Mouse (Mus musculus) lung, postnatal 0 days (tissue): Measurements from ENCODE around the gene Gclm. TPM values are rescaled to one million over a fixed set of nuclear protein-coding genes. Genes with fewer than 3 reads are reported as not detected.
"Not testable (repeated sequence)": the region's sequence is repeated elsewhere in the genome, so short reads cannot be mapped to it uniquely, and the experiment has no call there.

Experiments
- ATAC-seq: fragments of 200-750 bp; cut with Nextera tagmentation; 2 replicates; pipeline ENCODE4 v1.8.0; 2017; ENCODE audit warnings: moderate library complexity
- DNase-seq: peaks from one replicate; pipeline ENCODE4 v3.0.0-alpha.2; 2016; ENCODE audit warnings: low spot score
- H3K27ac ChIP-seq: fragments of 300-500 bp; sonication (generic); 2 replicates; pipeline ENCODE4 v1.5.1; 2014; ENCODE audit warnings: antibody characterized with exemption, mild to moderate bottlenecking, low read length, mixed read lengths
- H3K27me3 ChIP-seq: fragments of 300-500 bp; sonication (generic); replicated peaks from 2 replicates; pipeline ENCODE4 v1.6.1; 2014; ENCODE audit warnings: low read length, mixed read lengths; ENCODE audit not compliant: insufficient read depth
- H3K36me3 ChIP-seq: fragments of 300-500 bp; sonication (generic); 2 replicates; pipeline ENCODE4 v1.6.1; 2014; ENCODE audit warnings: low read length, mixed read lengths; ENCODE audit not compliant: insufficient read depth
- H3K4me1 ChIP-seq: fragments of 300-500 bp; sonication (generic); 2 replicates; pipeline ENCODE4 v1.6.1; 2014; ENCODE audit warnings: antibody characterized with exemption, low read depth, low read length, mixed read lengths; ENCODE audit not compliant: insufficient read depth
- H3K4me2 ChIP-seq: fragments of 300-500 bp; sonication (generic); replicated peaks from 2 replicates; pipeline ENCODE4 v1.6.1; 2014; ENCODE audit warnings: low read depth, mild to moderate bottlenecking, low read length, moderate library complexity, mixed read lengths
- H3K4me3 ChIP-seq: fragments of 300-500 bp; sonication (generic); 2 replicates; pipeline ENCODE4 v1.5.1; 2014; ENCODE audit warnings: low read depth, low read length
- H3K9ac ChIP-seq: fragments of 300-500 bp; sonication (generic); replicated peaks from 2 replicates; pipeline ENCODE4 v1.6.1; 2014; ENCODE audit warnings: low read depth, mild to moderate bottlenecking
- H3K9me3 ChIP-seq: fragments of 300-500 bp; sonication (generic); 2 replicates; pipeline ENCODE4 v1.6.1; 2016; ENCODE audit warnings: low read length, mixed read lengths
- CTCF ChIP-seq: IDR thresholded peaks from 2 replicates; pipeline ENCODE4 v1.5.1; 2016; ENCODE audit warnings: antibody characterized with exemption, mild to moderate bottlenecking
- EP300 ChIP-seq: IDR thresholded peaks from 2 replicates; pipeline ENCODE4 v1.6.1; 2016; ENCODE audit warnings: antibody characterized with exemption, mild to moderate bottlenecking, control low read depth
- WGBS: fragments of 180-500 bp; shearing (Covaris S2); extraction: QIAGEN DNeasy Blood & Tissue Kit; methylation state at CpG from one replicate; pipeline ENCODE4 v1.1.7; 2014; 5-methylcytosine and 5-hydroxymethylcytosine counted together
- polyA plus RNA-seq: library from polyadenylated mRNA; unstranded; fragments of >200 nt; fragmentation: Nextera tagmentation; extraction: Ambion mirVana; gene quantifications from 2 replicates; pipeline ENCODE4 v1.2.1, GENCODE M21; 2015

Gene Gclm
- polyA plus RNA-seq, 1 experiment from 2014 or later, result 102 TPM

GRCm38 (mm10) chr3:122245878-122246332 lies 548 bp downstream of the Gclm start:
- peak; percentile 27 for ATAC-seq
- Histone ChIP-seq H3K9ac (peak overlapping the region; percentile 79), H3K27me3 (no peaks in the 10 kb centered on the region), H3K4me1 (peaks cover 14% of the 10 kb centered on the region; the same call in 1 of the 2 replicates), H3K9me3 (no peaks in the 10 kb centered on the region), H3K36me3 (no peaks in the 10 kb centered on the region), H3K4me3 (peak overlapping the region; percentile 92), H3K27ac (peak overlapping the region; percentile 91), H3K4me2 (peak overlapping the region; percentile 92)
- under 1% methylated on average over 46 of the region's 50 CpGs for WGBS
- TF ChIP-seq CTCF (peak; percentile 64), EP300 (no peak)
- DNase-seq, result peak; percentile 72

GRCm38 (mm10) chr3:122246406-122246805 lies 1.0 kb downstream of the Gclm start:
- Histone ChIP-seq H3K4me1 (peaks cover 14% of the 10 kb centered on the region; the same call in 1 of the 2 replicates), H3K4me3 (peak overlapping the region; percentile 92), H3K4me2 (peak overlapping the region; percentile 92), H3K27me3 (no peaks in the 10 kb centered on the region), H3K9me3 (no peaks in the 10 kb centered on the region), H3K9ac (peak overlapping the region; percentile 79), H3K36me3 (no peaks in the 10 kb centered on the region), H3K27ac (no peak overlapping the region)
- no peak for DNase-seq
- 23% methylated on average over 6 of the region's 6 CpGs for WGBS
- TF ChIP-seq CTCF, result no peak
- TF ChIP-seq EP300, result no peak
- no peak for ATAC-seq

- Histone ChIP-seq H3K4me3 (peak overlapping the region; percentile 92; the same call in 1 of the 2 replicates), H3K27ac (no peak overlapping the region), H3K27me3 (no peaks in the 10 kb centered on the region), H3K4me1 (peaks cover 14% of the 10 kb centered on the region; the same call in 1 of the 2 replicates), H3K4me2 (peak overlapping the region; percentile 92; the same call in 1 of the 2 replicates), H3K9me3 (no peaks in the 10 kb centered on the region), H3K9ac (no peak overlapping the region), H3K36me3 (no peaks in the 10 kb centered on the region)
- WGBS, result 41% methylated on average over 12 of the region's 12 CpGs
- DNase-seq, result peak; percentile 24
- ATAC-seq, result no peak
- TF ChIP-seq CTCF (no peak), EP300 (no peak)
Measured at GRCm38 (mm10) chr3:122246986-122247767, 1.8 kb downstream of the Gclm start.

GRCm38 (mm10) chr3:122247768-122248100 lies 2.4 kb downstream of the Gclm start:
- no peak overlapping the region for H3K27ac ChIP-seq

GRCm38 (mm10) chr3:122252466-122253253 lies 7.3 kb downstream of the Gclm start:
- TF ChIP-seq EP300, result no peak
- no peak for TF ChIP-seq CTCF
- DNase-seq, result no peak
- H3K9me3 ChIP-seq, result no peaks in the 10 kb centered on the region
- H3K4me3 ChIP-seq, result no peak overlapping the region
- no peak overlapping the region for H3K27ac ChIP-seq
- H3K9ac ChIP-seq, result no peak overlapping the region
- peaks cover 1% of the 10 kb centered on the region; the same call in 1 of the 2 replicates for H3K4me1 ChIP-seq
- no peak overlapping the region for H3K4me2 ChIP-seq
- 34% methylated on average over 3 of the region's 3 CpGs for WGBS
- no peaks in the 10 kb centered on the region for H3K27me3 ChIP-seq
- ATAC-seq, result no peak
- no peaks in the 10 kb centered on the region for H3K36me3 ChIP-seq

More at GRCm38 (mm10) chr3:122247768-122248100, 2.4 kb downstream of the Gclm start:
- no peak overlapping the region; the same call in 1 of the 2 replicates for H3K4me2 ChIP-seq
- no peak overlapping the region for H3K9ac ChIP-seq
- TF ChIP-seq EP300 (no peak), CTCF (no peak)
- 100% methylated on average over 2 of the region's 2 CpGs for WGBS
- ATAC-seq, result no peak
- peaks cover 14% of the 10 kb centered on the region; the same call in 1 of the 2 replicates for H3K4me1 ChIP-seq
- no peaks in the 10 kb centered on the region for H3K36me3 ChIP-seq
- H3K4me3 ChIP-seq, result no peak overlapping the region; the same call in 1 of the 2 replicates
- H3K9me3 ChIP-seq, result no peaks in the 10 kb centered on the region
- no peaks in the 10 kb centered on the region for H3K27me3 ChIP-seq
- DNase-seq, result no peak

- not testable (repeated sequence) for H3K36me3 ChIP-seq, H3K4me1 ChIP-seq, H3K4me2 ChIP-seq, H3K9ac ChIP-seq, DNase-seq, H3K4me3 ChIP-seq, H3K27ac ChIP-seq, ATAC-seq, H3K9me3 ChIP-seq, H3K27me3 ChIP-seq
- 80% methylated on average over 7 of the region's 7 CpGs for WGBS
Measured at GRCm38 (mm10) chr3:122254050-122254449, 8.7 kb downstream of the Gclm start.
